Mouse (Mus musculus): Measurements from ENCODE around the gene Nol9. TPM values are rescaled to one million over a fixed set of nuclear protein-coding genes. Genes with fewer than 3 reads are reported as not detected.
A peak's percentile ranks its signal among the peaks of the same experiment; 100 is the strongest.

Nol9 gene
- total and polyA plus RNA-seq, 3 experiments: 80.3 to 114 (median 80.9) TPM

GRCm38 (mm10) chr4:152074548-152074947 is 35.4 kb downstream of the Nol9 start:
- Histone ChIP-seq H3K27ac (ENCODE audit: control insufficient read depth, low read depth, low read length) (no peak overlapping the region), H3K27me3 (ENCODE audit: control insufficient read depth in 1 of 2, insufficient read depth in 2 of 2, low read length in 2 of 2) (no peaks in the 10 kb centered on the region), H3K9ac (ENCODE audit: control insufficient read depth, low read depth, low read length, poor library complexity, severe bottlenecking) (no peak overlapping the region), H3K4me3 (ENCODE audit: control insufficient read depth in 1 of 2, insufficient read depth in 1 of 2, low read depth in 2 of 2, low read length in 2 of 2) (no peak overlapping the region), H3K9me3 (replicated peaks; ENCODE audit: insufficient read depth, low read length) (no peaks in the 10 kb centered on the region), H3K4me1 (ENCODE audit: control insufficient read depth in 1 of 2, insufficient read depth in 2 of 2, low read length in 2 of 2) (no peaks in the 10 kb centered on the region), H3K79me2 (ENCODE audit: control insufficient read depth, insufficient read depth, low read length, poor library complexity) (no peaks in the 10 kb centered on the region), H3K36me3 (ENCODE audit: control insufficient read depth in 1 of 2, insufficient read depth in 2 of 2, low read length in 2 of 2) (no peaks in the 10 kb centered on the region)
- TF ChIP-seq SIN3A (IDR thresholded peaks at IDR 0.05; ENCODE audit: low read length) (no peak), CHD2 (IDR thresholded peaks at IDR 0.05; ENCODE audit: low read length) (no peak), MEF2A (IDR thresholded peaks at IDR 0.05; ENCODE audit: extremely low read depth, insufficient replicate concordance, low read depth, low read length, poor library complexity, severe bottlenecking) (no peak), E2F4 (IDR thresholded peaks at IDR 0.05; ENCODE audit: borderline replicate concordance, low read depth, low read length) (no peak), CTCF (IDR thresholded peaks at IDR 0.05 in 2 of 3, conservative IDR thresholded peaks at IDR 0.05 in 1 of 3; ENCODE audit: control insufficient read depth in 1 of 3, insufficient read depth in 1 of 3, low read depth in 2 of 3, low read length in 3 of 3, poor library complexity in 1 of 3, severe bottlenecking in 1 of 3) (peak; percentile 17 to 56 (median 40); a peak in 4 of 6 replicates), JUND (IDR thresholded peaks at IDR 0.05; ENCODE audit: low read depth, low read length) (no peak), TCF12 (IDR thresholded peaks at IDR 0.05; ENCODE audit: low read depth, low read length) (no peak), GABPA (IDR thresholded peaks at IDR 0.05; ENCODE audit: low read depth, low read length) (no peak), SMC3 (IDR thresholded peaks at IDR 0.05; ENCODE audit: low read depth, low read length) (peak; percentile 19)
- peak; percentile 35 for DNase-seq (ENCODE audit: low read depth, low spot score)

- H3K4me1 ChIP-seq (ENCODE audit: control insufficient read depth in 1 of 2, insufficient read depth in 2 of 2, low read length in 2 of 2): no peaks in the 10 kb centered on the region
- no peaks in the 10 kb centered on the region for H3K27me3 ChIP-seq (ENCODE audit: control insufficient read depth in 1 of 2, insufficient read depth in 2 of 2, low read length in 2 of 2)
- no peak for TF ChIP-seq MEF2A (IDR thresholded peaks at IDR 0.05; ENCODE audit: extremely low read depth, insufficient replicate concordance, low read depth, low read length, poor library complexity, severe bottlenecking)
- no peak for TF ChIP-seq NELFE (IDR thresholded peaks at IDR 0.05; ENCODE audit: low read depth, low read length)
- no peak for DNase-seq (ENCODE audit: low read depth, low spot score)
- H3K27ac ChIP-seq (ENCODE audit: control insufficient read depth, low read depth, low read length): no peak overlapping the region
- no peaks in the 10 kb centered on the region for H3K36me3 ChIP-seq (ENCODE audit: control insufficient read depth in 1 of 2, insufficient read depth in 2 of 2, low read length in 2 of 2)
- no peak overlapping the region for H3K4me3 ChIP-seq (ENCODE audit: control insufficient read depth in 1 of 2, insufficient read depth in 1 of 2, low read depth in 2 of 2, low read length in 2 of 2)
- H3K9ac ChIP-seq (ENCODE audit: control insufficient read depth, low read depth, low read length, poor library complexity, severe bottlenecking): no peak overlapping the region
- no peaks in the 10 kb centered on the region for H3K79me2 ChIP-seq (ENCODE audit: control insufficient read depth, insufficient read depth, low read length, poor library complexity)
- H3K9me3 ChIP-seq (replicated peaks; ENCODE audit: insufficient read depth, low read length): no peaks in the 10 kb centered on the region
These were observed 38.1 kb downstream of the Nol9 start for GRCm38 (mm10) chr4:152077191-152077590.

GRCm38 (mm10) chr4:152078105-152078530 is 39.0 kb downstream of the Nol9 start:
- no peak for DNase-seq (ENCODE audit: low read depth, low spot score)
- H3K9ac ChIP-seq (ENCODE audit: control insufficient read depth, low read depth, low read length, poor library complexity, severe bottlenecking): no peak overlapping the region
- H3K36me3 ChIP-seq (ENCODE audit: control insufficient read depth in 1 of 2, insufficient read depth in 2 of 2, low read length in 2 of 2): no peaks in the 10 kb centered on the region
- no peak overlapping the region for H3K27ac ChIP-seq (ENCODE audit: control insufficient read depth, low read depth, low read length)
- TF ChIP-seq SMC3 (IDR thresholded peaks at IDR 0.05; ENCODE audit: low read depth, low read length) (no peak), POLR2AphosphoS5 (IDR thresholded peaks at IDR 0.05; ENCODE audit: borderline replicate concordance, low read depth, low read length) (no peak), ETS1 (IDR thresholded peaks at IDR 0.05; ENCODE audit: low read depth, low read length) (no peak), CTCF (IDR thresholded peaks at IDR 0.05 in 2 of 3, conservative IDR thresholded peaks at IDR 0.05 in 1 of 3; ENCODE audit: control insufficient read depth in 1 of 3, insufficient read depth in 1 of 3, low read depth in 2 of 3, low read length in 3 of 3, poor library complexity in 1 of 3, severe bottlenecking in 1 of 3) (no peak), RAD21 (IDR thresholded peaks at IDR 0.05; ENCODE audit: low read depth, low read length) (no peak), MAX (IDR thresholded peaks at IDR 0.05; ENCODE audit: low read length) (no peak), TCF12 (IDR thresholded peaks at IDR 0.05; ENCODE audit: low read depth, low read length) (no peak)
- no peak overlapping the region for H3K4me3 ChIP-seq (ENCODE audit: control insufficient read depth in 1 of 2, insufficient read depth in 1 of 2, low read depth in 2 of 2, low read length in 2 of 2)
- no peaks in the 10 kb centered on the region for H3K27me3 ChIP-seq (ENCODE audit: control insufficient read depth in 1 of 2, insufficient read depth in 2 of 2, low read length in 2 of 2)
- no peaks in the 10 kb centered on the region for H3K79me2 ChIP-seq (ENCODE audit: control insufficient read depth, insufficient read depth, low read length, poor library complexity)
- no peaks in the 10 kb centered on the region for H3K4me1 ChIP-seq (ENCODE audit: control insufficient read depth in 1 of 2, insufficient read depth in 2 of 2, low read length in 2 of 2)
- H3K9me3 ChIP-seq (replicated peaks; ENCODE audit: insufficient read depth, low read length): no peaks in the 10 kb centered on the region

Measured in MEL (cell line).